Mouse (Mus musculus) megakaryocyte progenitor cell, adult 5-6 weeks (primary cell): Measurements from ENCODE around the gene Sema3a. TPM values are rescaled to one million over a fixed set of nuclear protein-coding genes. Genes with fewer than 3 reads are reported as not detected.

Experiments used
- ATAC-seq: replicated peaks from 2 replicates; pipeline ENCODE4 v1.8.0; 2016; ENCODE audit warnings: mild to moderate bottlenecking, moderate TSS enrichment, inconsistent platforms; ENCODE audit not compliant: poor library complexity
- total RNA-seq, 2 experiments: library from RNA; stranded (forward) in 1 of 2; stranded (reverse) in 1 of 2; fragments of 157-497, 149-512 nt in 1 of 2; fragments of 200-1000 nt in 1 of 2; gene quantifications; 2 replicates each; pipeline versions ENCODE4 v1.2.3 to v1.2.4; 2015 to 2017

Gene Sema3a
- total RNA-seq, 2 experiments from 2014 or later = not detected

GRCm38 (mm10) chr5:13318728-13319429 is 193.7 kb downstream of the Sema3a start:
- ATAC-seq = no peak

GRCm38 (mm10) chr5:13320138-13320537 is 194.9 kb downstream of the Sema3a start:
- no peak for ATAC-seq

- no peak for ATAC-seq
These were observed 202.1 kb downstream of the Sema3a start for GRCm38 (mm10) chr5:13327281-13327680.

GRCm38 (mm10) chr5:13331412-13331811 is 206.2 kb downstream of the Sema3a start:
- ATAC-seq = no peak

- no peak for ATAC-seq
These were observed 212.5 kb downstream of the Sema3a start for GRCm38 (mm10) chr5:13337665-13338064.

GRCm38 (mm10) chr5:13347068-13347467 is 221.9 kb downstream of the Sema3a start:
- ATAC-seq = no peak

GRCm38 (mm10) chr5:13351611-13352010 is 226.4 kb downstream of the Sema3a start:
- no peak for ATAC-seq

GRCm38 (mm10) chr5:13352995-13353394 is 227.8 kb downstream of the Sema3a start:
- ATAC-seq = no peak

- no peak for ATAC-seq
These were observed 228.3 kb downstream of the Sema3a start for GRCm38 (mm10) chr5:13353539-13353938.

- ATAC-seq = no peak
These were observed 229.7 kb downstream of the Sema3a start for GRCm38 (mm10) chr5:13354913-13355312.

- no peak for ATAC-seq
These were observed 233.6 kb downstream of the Sema3a start for GRCm38 (mm10) chr5:13358770-13359169.

- ATAC-seq = no peak
These were observed 235.5 kb downstream of the Sema3a start for GRCm38 (mm10) chr5:13360711-13361110.

- ATAC-seq = no peak
These were observed 239.9 kb downstream of the Sema3a start for GRCm38 (mm10) chr5:13365108-13365507.

- ATAC-seq = no peak
These were observed 254.0 kb downstream of the Sema3a start for GRCm38 (mm10) chr5:13379223-13379622.

GRCm38 (mm10) chr5:13384047-13384446 is 258.8 kb downstream of the Sema3a start:
- ATAC-seq = no peak

GRCm38 (mm10) chr5:13384714-13385113 is 259.5 kb downstream of the Sema3a start:
- no peak for ATAC-seq

GRCm38 (mm10) chr5:13386603-13387002 is 261.4 kb downstream of the Sema3a start:
- ATAC-seq = no peak

GRCm38 (mm10) chr5:13387679-13388078 is 262.5 kb downstream of the Sema3a start:
- no peak for ATAC-seq

GRCm38 (mm10) chr5:13389995-13390394 is 264.8 kb downstream of the Sema3a start:
- no peak for ATAC-seq

GRCm38 (mm10) chr5:13405432-13405831 is 280.2 kb downstream of the Sema3a start:
- peak; percentile 44 for ATAC-seq

GRCm38 (mm10) chr5:13406131-13406530 is 280.9 kb downstream of the Sema3a start:
- no peak for ATAC-seq

GRCm38 (mm10) chr5:13411920-13412319 is 286.7 kb downstream of the Sema3a start:
- ATAC-seq = no peak

GRCm38 (mm10) chr5:13413915-13414525 is 288.8 kb downstream of the Sema3a start:
- no peak for ATAC-seq
